Mouse (Mus musculus) hindbrain, embryonic 16.5 days (tissue): ENCODE results near the gene Tmed6. TPM values are rescaled to one million over a fixed set of nuclear protein-coding genes. Genes with fewer than 3 reads are reported as not detected.
"Not testable (repeated sequence)": the region's sequence is repeated elsewhere in the genome, so short reads cannot be mapped to it uniquely, and the experiment has no call there.

Experiments
- ATAC-seq: fragments of 200-750 bp; cut with Nextera tagmentation; 2 replicates; pipeline ENCODE4 v1.8.0; 2017; ENCODE audit warnings: moderate TSS enrichment, moderate library complexity
- H3K27ac ChIP-seq: fragments of 300-500 bp; sonication (generic); 2 replicates; pipeline ENCODE4 v1.5.1; 2014; ENCODE audit warnings: low read depth, mild to moderate bottlenecking, control low read depth, low read length, moderate library complexity
- H3K27me3 ChIP-seq: fragments of 300-500 bp; sonication (generic); replicated peaks from 2 replicates; pipeline ENCODE4 v1.6.1; 2014; ENCODE audit warnings: low read length; ENCODE audit not compliant: control insufficient read depth, insufficient read depth
- H3K36me3 ChIP-seq: fragments of 300-500 bp; sonication (generic); 2 replicates; pipeline ENCODE4 v1.6.1; 2014; ENCODE audit warnings: mild to moderate bottlenecking, low read length, moderate library complexity, mixed read lengths; ENCODE audit not compliant: control insufficient read depth, insufficient read depth
- H3K4me1 ChIP-seq: fragments of 300-500 bp; sonication (generic); 2 replicates; pipeline ENCODE4 v1.6.1; 2014; ENCODE audit warnings: low read depth, low read length; ENCODE audit not compliant: control insufficient read depth, insufficient read depth
- H3K4me2 ChIP-seq: fragments of 300-500 bp; sonication (generic); 2 replicates; pipeline ENCODE4 v1.6.1; 2014; ENCODE audit warnings: mild to moderate bottlenecking, low read length, control low read depth, moderate library complexity
- H3K4me3 ChIP-seq: fragments of 300-500 bp; sonication (generic); 2 replicates; pipeline ENCODE4 v1.5.1; 2014; ENCODE audit warnings: mild to moderate bottlenecking, low read length, control low read depth, moderate library complexity
- H3K9ac ChIP-seq: fragments of 300-500 bp; sonication (generic); 2 replicates; pipeline ENCODE4 v1.6.1; 2014; ENCODE audit warnings: low read depth, mild to moderate bottlenecking, control low read depth, low read length, moderate library complexity
- H3K9me3 ChIP-seq: fragments of 300-500 bp; sonication (generic); 2 replicates; pipeline ENCODE4 v1.6.1; 2014; ENCODE audit warnings: mild to moderate bottlenecking, low read length, moderate library complexity; ENCODE audit not compliant: control insufficient read depth
- WGBS: fragments of 180-500 bp; shearing (Covaris S2); extraction: QIAGEN DNeasy Blood & Tissue Kit; methylation state at CpG from one replicate; pipeline ENCODE4 v1.1.7; 2014; 5-methylcytosine and 5-hydroxymethylcytosine counted together
- polyA plus RNA-seq: library from polyadenylated mRNA; unstranded; fragments of >200 nt; fragmentation: Nextera tagmentation; extraction: Ambion mirVana; gene quantifications from 2 replicates; pipeline ENCODE4 v1.2.1, GENCODE M21; 2015

Tmed6 gene
- polyA plus RNA-seq, 1 experiment from 2014 or later: not detected

DNA sequence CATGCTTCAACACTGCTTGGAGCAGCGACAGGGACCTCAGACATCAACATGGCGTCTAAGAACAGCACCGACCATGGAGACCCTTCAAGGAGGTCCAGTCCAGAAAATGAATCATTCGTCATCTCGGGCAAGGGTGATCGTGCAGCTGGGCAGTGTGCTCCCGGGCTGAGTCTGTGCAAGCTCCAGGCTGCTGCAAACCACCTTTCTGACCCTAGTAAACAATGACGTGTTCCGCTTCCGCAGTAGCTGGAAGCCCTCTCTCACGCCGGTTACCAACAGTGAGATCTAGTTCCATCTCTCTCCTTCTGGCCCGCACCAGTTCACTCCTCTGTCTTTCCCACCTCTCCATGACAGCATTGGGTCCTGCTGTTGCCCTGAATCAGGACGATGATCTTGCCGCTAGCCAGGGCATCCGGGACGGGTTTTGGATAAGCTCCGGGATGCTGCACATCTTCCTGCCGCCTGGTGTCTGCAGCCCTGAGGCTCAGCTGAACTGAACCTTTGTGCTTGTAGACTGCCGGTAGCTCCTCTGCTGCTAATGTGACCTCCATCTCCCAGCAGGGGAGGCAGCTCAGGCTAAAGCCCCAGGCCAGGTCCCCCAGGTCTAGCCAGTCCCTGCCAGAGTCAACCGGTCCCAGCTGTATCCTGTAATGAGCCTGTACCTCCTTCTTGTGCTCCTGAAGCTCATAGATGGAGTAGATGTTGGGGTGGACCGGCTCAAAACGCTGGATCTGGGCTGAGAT is 43.7 kb upstream of the Tmed6 start:
- Histone ChIP-seq H3K4me2 (no peak overlapping the region), H3K4me1 (no peaks in the 10 kb centered on the region; the same call in 1 of the 2 replicates), H3K9ac (no peak overlapping the region), H3K4me3 (no peak overlapping the region), H3K27me3 (no peaks in the 10 kb centered on the region), H3K9me3 (no peaks in the 10 kb centered on the region), H3K27ac (no peak overlapping the region), H3K36me3 (no peaks in the 10 kb centered on the region)
- no peak for ATAC-seq
- WGBS: 75% methylated on average over 23 of the region's 23 CpGs

GRCm38 (mm10) chr8:107108089-107108488 is 42.6 kb upstream of the Tmed6 start:
- not testable (repeated sequence) for H3K9me3 ChIP-seq, H3K4me1 ChIP-seq, H3K36me3 ChIP-seq, H3K27ac ChIP-seq, H3K9ac ChIP-seq, H3K27me3 ChIP-seq, ATAC-seq, H3K4me3 ChIP-seq, H3K4me2 ChIP-seq
- WGBS: 90% methylated on average over 5 of the region's 5 CpGs

- ATAC-seq: no peak
Observed at GRCm38 (mm10) chr8:107104547-107104946, 39.1 kb upstream of the Tmed6 start.

DNA sequence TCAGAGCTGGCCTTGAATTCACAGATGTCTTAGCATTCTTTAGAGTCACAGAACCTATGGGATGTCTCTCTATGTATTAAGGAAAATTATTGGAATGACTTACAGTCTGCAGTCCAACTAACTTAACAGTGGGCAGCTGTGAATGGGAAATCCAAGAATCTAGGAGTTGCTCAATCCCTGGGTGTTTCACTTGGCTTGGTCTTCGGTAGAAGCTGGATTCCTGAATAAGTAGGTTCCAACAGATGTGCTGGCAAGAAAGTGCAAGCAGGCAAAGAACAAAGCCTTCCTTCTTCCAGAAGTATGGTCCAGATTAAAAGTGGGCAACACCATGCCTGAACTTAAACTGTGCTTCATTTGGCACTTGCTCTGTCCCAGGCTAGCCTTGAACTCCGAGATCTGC is 35.2 kb upstream of the Tmed6 start:
- H3K4me1 ChIP-seq: peaks cover 4% of the 10 kb centered on the region
- WGBS: 91% methylated on average over 2 of the region's 2 CpGs

More at GRCm38 (mm10) chr8:107104547-107104946, 39.1 kb upstream of the Tmed6 start:
- Histone ChIP-seq H3K9me3 (no peaks in the 10 kb centered on the region), H3K4me1 (no peaks in the 10 kb centered on the region), H3K4me3 (no peak overlapping the region), H3K27me3 (no peaks in the 10 kb centered on the region), H3K4me2 (no peak overlapping the region), H3K27ac (no peak overlapping the region), H3K36me3 (no peaks in the 10 kb centered on the region), H3K9ac (no peak overlapping the region)
- 9% methylated on average over 4 of the region's 4 CpGs for WGBS

DNA sequence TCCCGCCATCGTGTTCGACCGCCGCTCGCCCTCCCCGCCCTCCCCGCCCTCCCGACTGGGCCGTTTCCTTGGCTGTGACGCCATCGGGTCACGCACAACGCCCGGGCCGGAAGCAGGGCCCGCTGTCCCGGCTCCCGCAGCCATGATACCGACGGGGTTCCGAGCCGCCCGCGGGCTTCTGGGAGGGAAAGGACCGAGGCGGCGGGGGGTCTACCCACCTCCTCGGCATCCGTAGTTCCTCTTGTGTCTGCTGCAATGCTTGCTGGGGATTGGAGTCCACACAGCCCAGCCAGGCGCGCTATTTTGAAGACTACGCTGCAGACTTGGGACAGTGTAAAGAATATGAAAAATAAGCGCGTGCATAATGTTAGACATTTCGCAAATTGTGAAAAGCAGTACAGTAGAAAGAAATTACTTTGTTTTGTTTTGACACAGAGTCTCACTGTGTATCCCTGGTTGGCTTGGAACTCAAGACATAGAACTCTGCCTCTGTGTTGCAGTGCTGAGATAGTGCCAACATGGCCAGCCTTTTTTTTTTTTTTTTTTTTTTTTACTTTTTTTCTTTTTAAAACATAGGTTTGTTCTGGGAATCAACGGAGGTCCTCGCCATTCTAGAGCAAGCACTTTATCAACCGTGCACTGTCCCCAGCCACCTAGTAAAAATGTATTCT is 31.1 kb upstream of the Tmed6 start, which contains the start of gene Terf2:
Gene Terf2, minus strand, starts transcription at position 182 of the 671 bp plus-strand sequence.
- Histone ChIP-seq H3K9ac (peak within 1 kb of the TSS; percentile 84), H3K4me2 (peak within 1 kb of the TSS; percentile 60), H3K9me3 (no peaks in the 10 kb centered on the region), H3K27me3 (no peaks in the 10 kb centered on the region), H3K27ac (peak within 1 kb of the TSS; percentile 90), H3K4me1 (peaks cover 18% of the 10 kb centered on the region), H3K36me3 (no peaks in the 10 kb centered on the region), H3K4me3 (peak within 1 kb of the TSS; percentile 76)
- 3% methylated on average over 32 of the region's 39 CpGs for WGBS
- ATAC-seq: peak; percentile 96

More for the DNA sequence above, 35.2 kb upstream of the Tmed6 start:
- no peak for ATAC-seq
- H3K9ac ChIP-seq: no peak overlapping the region
- no peaks in the 10 kb centered on the region for H3K27me3 ChIP-seq
- no peak overlapping the region for H3K4me2 ChIP-seq
- no peak overlapping the region for H3K27ac ChIP-seq
- H3K36me3 ChIP-seq: no peaks in the 10 kb centered on the region
- H3K4me3 ChIP-seq: no peak overlapping the region
- no peaks in the 10 kb centered on the region for H3K9me3 ChIP-seq

- WGBS: under 1% methylated on average over 42 of the region's 53 CpGs
- Histone ChIP-seq H3K4me3 (peak overlapping the region; percentile 76), H3K9ac (peak overlapping the region; percentile 84), H3K27ac (peak overlapping the region; percentile 90), H3K27me3 (no peaks in the 10 kb centered on the region), H3K36me3 (peaks cover 3% of the 10 kb centered on the region; the same call in 1 of the 2 replicates), H3K4me2 (peak overlapping the region; percentile 60), H3K9me3 (no peaks in the 10 kb centered on the region), H3K4me1 (peaks cover 18% of the 10 kb centered on the region)
- ATAC-seq: no peak; the same call in 1 of the 2 replicates
Observed at GRCm38 (mm10) chr8:107095717-107096365, 30.4 kb upstream of the Tmed6 start.

GRCm38 (mm10) chr8:107090531-107090930 is 25.1 kb upstream of the Tmed6 start:
- 95% methylated on average over 7 of the region's 7 CpGs for WGBS
- H3K4me3 ChIP-seq: no peak overlapping the region
- no peaks in the 10 kb centered on the region; the same call in 1 of the 2 replicates for H3K9me3 ChIP-seq
- ATAC-seq: no peak
- H3K36me3 ChIP-seq: peaks cover 18% of the 10 kb centered on the region
- no peak overlapping the region for H3K27ac ChIP-seq
- H3K27me3 ChIP-seq: no peaks in the 10 kb centered on the region
- no peak overlapping the region for H3K9ac ChIP-seq
- peaks cover 15% of the 10 kb centered on the region for H3K4me1 ChIP-seq
- no peak overlapping the region for H3K4me2 ChIP-seq

GRCm38 (mm10) chr8:107088526-107089063 is 23.2 kb upstream of the Tmed6 start:
- H3K27me3 ChIP-seq: no peaks in the 10 kb centered on the region
- peaks cover 18% of the 10 kb centered on the region for H3K36me3 ChIP-seq
- no peaks in the 10 kb centered on the region for H3K4me1 ChIP-seq
- no peak overlapping the region for H3K27ac ChIP-seq
- H3K9ac ChIP-seq: no peak overlapping the region
- ATAC-seq: no peak
- H3K4me3 ChIP-seq: no peak overlapping the region
- H3K4me2 ChIP-seq: no peak overlapping the region
- no peaks in the 10 kb centered on the region; the same call in 1 of the 2 replicates for H3K9me3 ChIP-seq
- WGBS: 97% methylated on average over 5 of the region's 5 CpGs
